Mouse (Mus musculus): Measurements from ENCODE around the gene Dntt. TPM values are rescaled to one million over a fixed set of nuclear protein-coding genes. Genes with fewer than 3 reads are reported as not detected.

Gene Dntt
- 0.10 TPM in 1 of 2 replicates, not detected in the other for polyA plus RNA-seq (2014; fragmentation: Nextera tagmentation; extraction: Ambion mirVana)

- ATAC-seq (ENCODE audit: low read depth), result no peak
- H3K9ac ChIP-seq (ENCODE audit: low read depth, low read length), result no peak within 1 kb of the TSS
- no peak within 1 kb of the TSS for H3K4me3 ChIP-seq (ENCODE audit: low read depth, low read length)
- 87% methylated on average over 6 of the region's 6 CpGs for WGBS
- no peaks in the 10 kb centered on the region for H3K36me3 ChIP-seq (ENCODE audit: control insufficient read depth, insufficient read depth, low read length)
- no peak within 1 kb of the TSS for H3K27ac ChIP-seq (replicated peaks; ENCODE audit: low read depth, low read length)
- no peak for DNase-seq (ENCODE audit: low spot score)
- H3K4me1 ChIP-seq (ENCODE audit: control insufficient read depth, insufficient read depth, low read length), result no peaks in the 10 kb centered on the region
- H3K4me2 ChIP-seq (ENCODE audit: low read depth, low read length), result no peak within 1 kb of the TSS
- H3K27me3 ChIP-seq (replicated peaks; ENCODE audit: control insufficient read depth, insufficient read depth, low read length), result no peaks in the 10 kb centered on the region
- no peaks in the 10 kb centered on the region for H3K9me3 ChIP-seq (ENCODE audit: control insufficient read depth, low read length)
Measured at GRCm38 (mm10) chr19:41029219-41029618, at the start of gene Dntt. Gene Dntt, plus strand, starts transcription at chr19:41029275.

GRCm38 (mm10) chr19:40980671-40981070, 48.4 kb upstream of the Dntt start:
- H3K4me3 ChIP-seq (ENCODE audit: low read depth, low read length), result no peak overlapping the region
- no peaks in the 10 kb centered on the region for H3K27me3 ChIP-seq (replicated peaks; ENCODE audit: control insufficient read depth, insufficient read depth, low read length)
- no peak for ATAC-seq (ENCODE audit: low read depth)
- DNase-seq (ENCODE audit: low spot score), result no peak
- 75% methylated on average over 5 of the region's 5 CpGs for WGBS
- H3K9ac ChIP-seq (ENCODE audit: low read depth, low read length), result no peak overlapping the region
- H3K27ac ChIP-seq (replicated peaks; ENCODE audit: low read depth, low read length), result no peak overlapping the region
- no peaks in the 10 kb centered on the region for H3K4me1 ChIP-seq (ENCODE audit: control insufficient read depth, insufficient read depth, low read length)
- H3K9me3 ChIP-seq (ENCODE audit: control insufficient read depth, low read length), result no peaks in the 10 kb centered on the region
- no peak overlapping the region for H3K4me2 ChIP-seq (ENCODE audit: low read depth, low read length)
- H3K36me3 ChIP-seq (ENCODE audit: control insufficient read depth, insufficient read depth, low read length), result no peaks in the 10 kb centered on the region

GRCm38 (mm10) chr19:40984536-40984935, 44.5 kb upstream of the Dntt start:
- H3K4me1 ChIP-seq (ENCODE audit: control insufficient read depth, insufficient read depth, low read length), result no peaks in the 10 kb centered on the region
- H3K4me2 ChIP-seq (ENCODE audit: low read depth, low read length), result no peak overlapping the region
- H3K9ac ChIP-seq (ENCODE audit: low read depth, low read length), result no peak overlapping the region
- H3K4me3 ChIP-seq (ENCODE audit: low read depth, low read length), result no peak overlapping the region
- DNase-seq (ENCODE audit: low spot score), result no peak
- no peaks in the 10 kb centered on the region for H3K27me3 ChIP-seq (replicated peaks; ENCODE audit: control insufficient read depth, insufficient read depth, low read length)
- H3K9me3 ChIP-seq (ENCODE audit: control insufficient read depth, low read length), result no peaks in the 10 kb centered on the region
- no peak for ATAC-seq (ENCODE audit: low read depth)
- no peak overlapping the region for H3K27ac ChIP-seq (replicated peaks; ENCODE audit: low read depth, low read length)
- 100% methylated on average over 1 of the region's 1 CpGs for WGBS
- no peaks in the 10 kb centered on the region for H3K36me3 ChIP-seq (ENCODE audit: control insufficient read depth, insufficient read depth, low read length)

- ATAC-seq (ENCODE audit: low read depth) (no peak), DNase-seq (ENCODE audit: low spot score) (no peak)
- Histone ChIP-seq H3K9me3 (ENCODE audit: control insufficient read depth, low read length) (no peaks in the 10 kb centered on the region), H3K4me2 (ENCODE audit: low read depth, low read length) (no peak overlapping the region), H3K27ac (replicated peaks; ENCODE audit: low read depth, low read length) (no peak overlapping the region), H3K9ac (ENCODE audit: low read depth, low read length) (no peak overlapping the region), H3K4me1 (ENCODE audit: control insufficient read depth, insufficient read depth, low read length) (peaks cover 2% of the 10 kb centered on the region; the same call in 1 of the 2 replicates), H3K4me3 (ENCODE audit: low read depth, low read length) (no peak overlapping the region), H3K36me3 (ENCODE audit: control insufficient read depth, insufficient read depth, low read length) (no peaks in the 10 kb centered on the region), H3K27me3 (replicated peaks; ENCODE audit: control insufficient read depth, insufficient read depth, low read length) (no peaks in the 10 kb centered on the region)
- WGBS, result 69% methylated on average over 5 of the region's 5 CpGs
Measured at GRCm38 (mm10) chr19:40988856-40989255, 40.2 kb upstream of the Dntt start.

GRCm38 (mm10) chr19:40989961-40990600, 39.0 kb upstream of the Dntt start:
- H3K36me3 ChIP-seq (ENCODE audit: control insufficient read depth, insufficient read depth, low read length), result no peaks in the 10 kb centered on the region
- 77% methylated on average over 9 of the region's 9 CpGs for WGBS

GRCm38 (mm10) chr19:40990781-40991343, 38.2 kb upstream of the Dntt start:
- Histone ChIP-seq H3K4me2 (ENCODE audit: low read depth, low read length) (no peak overlapping the region), H3K9ac (ENCODE audit: low read depth, low read length) (no peak overlapping the region), H3K27me3 (replicated peaks; ENCODE audit: control insufficient read depth, insufficient read depth, low read length) (no peaks in the 10 kb centered on the region), H3K4me3 (ENCODE audit: low read depth, low read length) (no peak overlapping the region), H3K9me3 (ENCODE audit: control insufficient read depth, low read length) (no peaks in the 10 kb centered on the region), H3K27ac (replicated peaks; ENCODE audit: low read depth, low read length) (no peak overlapping the region), H3K36me3 (ENCODE audit: control insufficient read depth, insufficient read depth, low read length) (no peaks in the 10 kb centered on the region), H3K4me1 (ENCODE audit: control insufficient read depth, insufficient read depth, low read length) (peaks cover 4% of the 10 kb centered on the region; the same call in 1 of the 2 replicates)
- no peak for DNase-seq (ENCODE audit: low spot score)
- 91% methylated on average over 17 of the region's 17 CpGs for WGBS
- ATAC-seq (ENCODE audit: low read depth), result no peak

More at GRCm38 (mm10) chr19:40989961-40990600, 39.0 kb upstream of the Dntt start:
- H3K4me1 ChIP-seq (ENCODE audit: control insufficient read depth, insufficient read depth, low read length), result peaks cover 4% of the 10 kb centered on the region; the same call in 1 of the 2 replicates
- no peak overlapping the region for H3K27ac ChIP-seq (replicated peaks; ENCODE audit: low read depth, low read length)
- H3K9me3 ChIP-seq (ENCODE audit: control insufficient read depth, low read length), result no peaks in the 10 kb centered on the region
- no peak overlapping the region for H3K4me2 ChIP-seq (ENCODE audit: low read depth, low read length)
- no peak for DNase-seq (ENCODE audit: low spot score)
- H3K4me3 ChIP-seq (ENCODE audit: low read depth, low read length), result no peak overlapping the region
- no peaks in the 10 kb centered on the region for H3K27me3 ChIP-seq (replicated peaks; ENCODE audit: control insufficient read depth, insufficient read depth, low read length)
- H3K9ac ChIP-seq (ENCODE audit: low read depth, low read length), result no peak overlapping the region
- ATAC-seq (ENCODE audit: low read depth), result no peak

GRCm38 (mm10) chr19:40991626-40992025, 37.4 kb upstream of the Dntt start:
- DNase-seq (ENCODE audit: low spot score) (no peak), ATAC-seq (ENCODE audit: low read depth) (no peak)
- Histone ChIP-seq H3K4me1 (ENCODE audit: control insufficient read depth, insufficient read depth, low read length) (peaks cover 4% of the 10 kb centered on the region; the same call in 1 of the 2 replicates), H3K27me3 (replicated peaks; ENCODE audit: control insufficient read depth, insufficient read depth, low read length) (no peaks in the 10 kb centered on the region), H3K9me3 (ENCODE audit: control insufficient read depth, low read length) (no peaks in the 10 kb centered on the region), H3K4me2 (ENCODE audit: low read depth, low read length) (no peak overlapping the region), H3K4me3 (ENCODE audit: low read depth, low read length) (no peak overlapping the region), H3K36me3 (ENCODE audit: control insufficient read depth, insufficient read depth, low read length) (no peaks in the 10 kb centered on the region), H3K27ac (replicated peaks; ENCODE audit: low read depth, low read length) (no peak overlapping the region), H3K9ac (ENCODE audit: low read depth, low read length) (no peak overlapping the region)
- WGBS, result 77% methylated on average over 6 of the region's 7 CpGs

- Histone ChIP-seq H3K27ac (replicated peaks; ENCODE audit: low read depth, low read length) (no peak overlapping the region), H3K4me1 (ENCODE audit: control insufficient read depth, insufficient read depth, low read length) (peaks cover 4% of the 10 kb centered on the region; the same call in 1 of the 2 replicates), H3K4me2 (ENCODE audit: low read depth, low read length) (no peak overlapping the region), H3K4me3 (ENCODE audit: low read depth, low read length) (no peak overlapping the region), H3K9me3 (ENCODE audit: control insufficient read depth, low read length) (no peaks in the 10 kb centered on the region), H3K27me3 (replicated peaks; ENCODE audit: control insufficient read depth, insufficient read depth, low read length) (no peaks in the 10 kb centered on the region), H3K9ac (ENCODE audit: low read depth, low read length) (no peak overlapping the region), H3K36me3 (ENCODE audit: control insufficient read depth, insufficient read depth, low read length) (no peaks in the 10 kb centered on the region)
- WGBS, result 78% methylated on average over 11 of the region's 11 CpGs
- no peak for ATAC-seq (ENCODE audit: low read depth)
- no peak for DNase-seq (ENCODE audit: low spot score)
Measured at GRCm38 (mm10) chr19:40992096-40992495, 37.0 kb upstream of the Dntt start.
